Mouse (Mus musculus): ENCODE data around the gene Tet3.

DNA sequence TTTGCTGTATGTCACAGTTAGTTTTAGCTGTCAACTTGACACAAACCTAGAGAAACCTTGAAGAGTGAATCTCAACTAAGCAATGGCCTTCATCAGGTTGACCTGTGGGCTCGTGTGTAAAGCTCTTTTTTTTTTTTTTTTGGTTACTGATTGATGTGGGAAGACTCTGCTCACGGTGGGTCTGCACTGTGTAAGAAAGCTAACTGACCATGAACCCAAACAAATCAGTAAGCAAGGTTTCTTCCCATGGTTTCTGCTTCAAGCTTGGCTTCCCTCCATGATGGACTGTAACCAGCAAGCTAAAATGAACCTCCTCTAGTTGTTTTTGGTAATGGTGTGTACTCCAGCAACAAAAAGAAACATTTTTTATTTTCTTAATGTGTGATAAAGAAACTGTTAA lies 20.3 kb upstream of the Tet3 start:
- TF ChIP-seq CTCF (IDR thresholded peaks at IDR 0.05; ENCODE audit: borderline replicate concordance, insufficient read depth, low read length): no peak
- no peak for TF ChIP-seq POLR2A (IDR thresholded peaks at IDR 0.05; ENCODE audit: low read depth, low read length)
